ENCODE assay signal across 8 mouse cellular contexts in genomic region chr17:14136702-14137315, GRCm38 (mm10).
DNase-seq lines count a peak whose midpoint lies in the region; ATAC-seq and TF ChIP-seq lines count a peak whose summit lies in the region.

No protein-coding gene starts in this region.

- DNase-seq in kidney, adult 11 months = peak; percentile 73
- peak; percentile 12 for DNase-seq in T-cell, adult 2 months (ENCODE audit: low spot score)
- DNase-seq in embryonic facial prominence, embryonic 10.5 days (ENCODE audit: low spot score) = peak; percentile 47
- DNase-seq in kidney, adult 9 months = peak; percentile 92
- peak; percentile 70 to 87 for DNase-seq in left cerebral cortex, postnatal 25 days (ENCODE audit: low spot score in 2 of 2)
- no peak for DNase-seq in spleen, postnatal 14 days (ENCODE audit: low spot score in 2 of 2)

- no peak overlapping the region for H3K4me3 ChIP-seq in kidney, embryonic 16.5 days (ENCODE audit: low read length)
- no peak overlapping the region for H3K4me3 ChIP-seq in embryonic facial prominence, embryonic 10.5 days
- H3K4me3 ChIP-seq in small intestine, adult 2 months (ENCODE audit: low read depth, low read length) = no peak overlapping the region

- H3K4me2 ChIP-seq in kidney, embryonic 16.5 days (replicated peaks; ENCODE audit: low read depth, low read length) = no peak overlapping the region

- TF ChIP-seq POLR2A in small intestine, adult 2 months (IDR thresholded peaks at IDR 0.05; ENCODE audit: low read depth, low read length) = no peak

- no peak overlapping the region for H3K9ac ChIP-seq in kidney, embryonic 16.5 days (replicated peaks; ENCODE audit: low read length)

- ATAC-seq in kidney, embryonic 16.5 days (ENCODE audit: low FRiP score, low TSS enrichment) = no peak

- H3K27me3 ChIP-seq in kidney, embryonic 16.5 days (ENCODE audit: insufficient read depth, low read length) = no peaks in the 10 kb centered on the region
- H3K27me3 ChIP-seq in embryonic facial prominence, embryonic 10.5 days (replicated peaks; ENCODE audit: low read depth, poor library complexity, severe bottlenecking) = no peaks in the 10 kb centered on the region
- H3K27me3 ChIP-seq in small intestine, adult 2 months (ENCODE audit: control insufficient read depth, insufficient read depth, low read length) = no peaks in the 10 kb centered on the region

- TF ChIP-seq CTCF in small intestine, adult 2 months (IDR thresholded peaks at IDR 0.05; ENCODE audit: extremely low read depth, insufficient read length, insufficient replicate concordance, low read depth, low read length) = 0 out of 2 replicates have a peak, but pooled peaks have one; percentile 29

- 57% methylated on average over 6 of the region's 6 CpGs for WGBS in kidney, embryonic 16.5 days
- 56% methylated on average over 6 of the region's 6 CpGs for WGBS in embryonic facial prominence, embryonic 10.5 days
- 56% methylated on average over 6 of the region's 6 CpGs for WGBS in small intestine, adult 2 months

- no peaks in the 10 kb centered on the region for H3K36me3 ChIP-seq in kidney, embryonic 16.5 days (ENCODE audit: insufficient read depth, low read length)
- H3K36me3 ChIP-seq in embryonic facial prominence, embryonic 10.5 days (replicated peaks) = no peaks in the 10 kb centered on the region
- no peaks in the 10 kb centered on the region for H3K36me3 ChIP-seq in small intestine, adult 2 months (ENCODE audit: control insufficient read depth, insufficient read depth, low read length)

- H3K9me3 ChIP-seq in kidney, embryonic 16.5 days (ENCODE audit: low read length) = no peaks in the 10 kb centered on the region
- H3K9me3 ChIP-seq in embryonic facial prominence, embryonic 10.5 days = no peaks in the 10 kb centered on the region

- intact Hi-C loops in left cerebral cortex, postnatal 25 days (cut with DNase I) = loop anchor here (1.0 kb wide), 1 partner anchor 69 kb away; no protein-coding TSS in a partner anchor

- H3K27ac ChIP-seq in kidney, embryonic 16.5 days (ENCODE audit: low read length) = no peak overlapping the region
- H3K27ac ChIP-seq in embryonic facial prominence, embryonic 10.5 days (replicated peaks) = no peak overlapping the region
- no peak overlapping the region for H3K27ac ChIP-seq in small intestine, adult 2 months (ENCODE audit: insufficient read depth, low read depth, low read length)

- H3K4me1 ChIP-seq in kidney, embryonic 16.5 days (ENCODE audit: insufficient read depth, low read length) = no peaks in the 10 kb centered on the region
- H3K4me1 ChIP-seq in embryonic facial prominence, embryonic 10.5 days = no peaks in the 10 kb centered on the region; the same call in 1 of the 2 replicates
- peaks cover 5% of the 10 kb centered on the region; the same call in 1 of the 2 replicates for H3K4me1 ChIP-seq in small intestine, adult 2 months (ENCODE audit: control insufficient read depth, insufficient read depth, insufficient read length, low read length)

Comparison
In these comparisons a context has a peak if more than half of its experiments do, and no peak if none do; other contexts are left out.
1. DNase-seq: peak in kidney, adult 11 months (single experiment), T-cell, adult 2 months (single experiment), embryonic facial prominence, embryonic 10.5 days (single experiment), kidney, adult 9 months (single experiment) and left cerebral cortex, postnatal 25 days (2 of 2); none in spleen, postnatal 14 days (0 of 2).